Mouse (Mus musculus) liver (tissue): ENCODE data around the gene Scap.
A peak's percentile ranks its signal among the peaks of the same experiment; 100 is the strongest.
"Not testable (repeated sequence)": the region's sequence is repeated elsewhere in the genome, so short reads cannot be mapped to it uniquely, and the experiment has no call there.

Experiments
- DNase-seq: peaks from one replicate; pipeline ENCODE4 v3.0.0-alpha.2; 2020; ENCODE audit warnings: mixed read lengths

Scap gene

GRCm38 (mm10) chr9:110333896-110334259 lies 790 bp downstream of the Scap start:
- DNase-seq: no peak

GRCm38 (mm10) chr9:110334849-110335248 lies 1.8 kb downstream of the Scap start:
- no peak for DNase-seq

- no peak for DNase-seq
Observed at GRCm38 (mm10) chr9:110340037-110340750, 7.1 kb downstream of the Scap start.

- no peak for DNase-seq
Observed at GRCm38 (mm10) chr9:110342008-110342407, 8.9 kb downstream of the Scap start.

GRCm38 (mm10) chr9:110343805-110344204 lies 10.7 kb downstream of the Scap start:
- DNase-seq: no peak

- DNase-seq: no peak
Observed at GRCm38 (mm10) chr9:110345057-110345739, 12.1 kb downstream of the Scap start.

GRCm38 (mm10) chr9:110348899-110349298 lies 15.8 kb downstream of the Scap start:
- DNase-seq: no peak

- no peak for DNase-seq
Observed at GRCm38 (mm10) chr9:110350188-110350587, 17.1 kb downstream of the Scap start.

- peak; percentile 41 for DNase-seq
Observed at GRCm38 (mm10) chr9:110350612-110351011, 17.5 kb downstream of the Scap start.

- no peak for DNase-seq
Observed at GRCm38 (mm10) chr9:110351350-110351749, 18.3 kb downstream of the Scap start.

GRCm38 (mm10) chr9:110351932-110352632 lies 19.0 kb downstream of the Scap start:
- no peak for DNase-seq

- no peak for DNase-seq
Observed at GRCm38 (mm10) chr9:110358341-110358740, 25.3 kb downstream of the Scap start.

GRCm38 (mm10) chr9:110361299-110361698 lies 28.2 kb downstream of the Scap start:
- peak; percentile 21 for DNase-seq

- DNase-seq: peak; percentile 48
Observed at GRCm38 (mm10) chr9:110362337-110362736, 29.2 kb downstream of the Scap start.

GRCm38 (mm10) chr9:110366746-110367145 lies 33.7 kb downstream of the Scap start:
- no peak for DNase-seq

GRCm38 (mm10) chr9:110369860-110370259 lies 36.8 kb downstream of the Scap start:
- no peak for DNase-seq

- DNase-seq: no peak
Observed at GRCm38 (mm10) chr9:110373871-110374270, 40.8 kb downstream of the Scap start.

- no peak for DNase-seq
Observed at GRCm38 (mm10) chr9:110375668-110376067, 42.6 kb downstream of the Scap start.

- not testable (repeated sequence) for DNase-seq
Observed at GRCm38 (mm10) chr9:110377655-110378054, 44.6 kb downstream of the Scap start.

- no peak for DNase-seq
Observed at GRCm38 (mm10) chr9:110379361-110379760, 46.3 kb downstream of the Scap start.

GRCm38 (mm10) chr9:110380662-110381061 lies 47.6 kb downstream of the Scap start:
- DNase-seq: peak; percentile 26

GRCm38 (mm10) chr9:110381292-110381691 lies 48.2 kb downstream of the Scap start:
- no peak for DNase-seq

GRCm38 (mm10) chr9:110384369-110384929 lies 51.4 kb downstream of the Scap start:
- DNase-seq: no peak

GRCm38 (mm10) chr9:110388011-110388410 lies 54.9 kb downstream of the Scap start:
- DNase-seq: no peak
